Mouse (Mus musculus) hindbrain, embryonic 10.5 days (tissue): ENCODE data around the gene Guf1. TPM values are rescaled to one million over a fixed set of nuclear protein-coding genes. Genes with fewer than 3 reads are reported as not detected.

Experiments
- DNase-seq: peaks from one replicate; pipeline ENCODE4 v3.0.0-alpha.2; 2017; ENCODE audit warnings: low spot score
- H3K27ac ChIP-seq: fragments of 300-500 bp; sonication (generic); 2 replicates; pipeline ENCODE4 v1.5.1; 2016; ENCODE audit warnings: mild to moderate bottlenecking, moderate library complexity
- H3K27me3 ChIP-seq: fragments of 300-500 bp; sonication (generic); 2 replicates; pipeline ENCODE4 v1.6.1; 2016; ENCODE audit warnings: mild to moderate bottlenecking; ENCODE audit not compliant: poor library complexity, insufficient read depth, severe bottlenecking
- H3K36me3 ChIP-seq: fragments of 300-500 bp; sonication (generic); 2 replicates; pipeline ENCODE4 v1.6.1; 2016; ENCODE audit warnings: mild to moderate bottlenecking, moderate library complexity
- H3K4me1 ChIP-seq: fragments of 300-500 bp; sonication (generic); replicated peaks from 2 replicates; pipeline ENCODE4 v1.6.1; 2016; ENCODE audit warnings: mild to moderate bottlenecking
- H3K4me3 ChIP-seq: fragments of 300-500 bp; sonication (generic); 2 replicates; pipeline ENCODE4 v1.5.1; 2016; ENCODE audit warnings: mild to moderate bottlenecking, moderate library complexity
- H3K9me3 ChIP-seq: fragments of 300-500 bp; sonication (generic); 2 replicates; pipeline ENCODE4 v1.6.1; 2016; ENCODE audit warnings: mild to moderate bottlenecking, moderate library complexity
- WGBS: fragments of 180-500 bp; shearing (Covaris S2); methylation state at CpG from one replicate; pipeline ENCODE4 v1.1.7; 2016; 5-methylcytosine and 5-hydroxymethylcytosine counted together
- polyA plus RNA-seq: library from polyadenylated mRNA; unstranded; fragments of >200 nt; fragmentation: Nextera tagmentation; extraction: Ambion mirVana; gene quantifications from 2 replicates; pipeline ENCODE4 v1.2.1, GENCODE M21; 2016

Gene Guf1
- polyA plus RNA-seq, 1 experiment from 2014 or later: 37.9 TPM

DNA sequence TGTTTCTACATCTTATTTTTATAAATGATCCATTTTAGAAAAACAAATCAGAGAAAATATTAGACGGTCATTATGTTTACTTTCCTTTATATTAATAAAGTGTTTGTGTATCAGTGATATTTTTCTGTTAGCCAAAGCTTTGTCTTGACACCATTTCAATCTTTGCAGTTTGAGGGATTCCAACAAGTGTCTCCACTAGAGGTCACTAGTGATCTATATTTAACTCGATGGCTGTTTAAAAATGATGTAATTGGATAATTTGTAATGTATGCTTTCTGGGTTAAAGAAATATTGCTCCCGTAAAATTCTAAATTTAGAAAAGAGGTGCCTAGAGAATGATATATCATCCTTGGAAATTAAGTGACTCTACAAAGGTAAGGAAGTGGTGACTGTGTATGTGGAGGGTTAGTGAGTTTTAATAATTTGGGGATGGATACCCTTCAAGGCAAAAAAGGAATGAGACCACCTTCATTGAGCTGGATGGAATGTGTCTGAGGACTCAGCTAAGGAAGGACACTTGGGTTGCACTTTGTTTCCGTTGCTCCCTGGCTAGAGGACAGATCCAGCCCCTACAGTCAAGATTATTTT, 56.6 kb downstream of the Guf1 start:
- H3K9me3 ChIP-seq: no peaks in the 10 kb centered on the region
- H3K4me3 ChIP-seq: no peak overlapping the region
- H3K36me3 ChIP-seq: no peaks in the 10 kb centered on the region
- no peak for DNase-seq
- WGBS: 33% methylated on average over 4 of the region's 4 CpGs
- H3K27ac ChIP-seq: no peak overlapping the region
- no peaks in the 10 kb centered on the region for H3K4me1 ChIP-seq
- H3K27me3 ChIP-seq: no peaks in the 10 kb centered on the region

DNA sequence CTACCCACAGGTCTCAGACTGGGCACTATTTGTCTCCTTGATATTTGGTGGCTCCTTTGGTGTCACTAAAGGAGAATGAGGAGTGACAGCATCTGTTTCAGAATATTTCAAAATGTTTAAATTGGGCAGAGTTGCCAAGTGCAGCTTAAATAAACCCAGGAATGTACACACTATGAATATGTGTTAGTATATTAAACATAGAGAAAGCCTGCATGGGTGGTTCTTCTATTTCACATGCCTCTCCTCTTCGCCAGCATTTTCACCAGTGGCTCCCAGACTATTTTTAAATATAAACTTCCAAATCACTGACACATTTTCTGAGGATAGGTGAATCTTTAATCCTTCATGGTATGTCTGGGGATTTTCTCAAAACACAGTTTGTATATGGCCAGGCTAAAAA, 64.2 kb downstream of the Guf1 start:
- Histone ChIP-seq H3K27me3 (no peaks in the 10 kb centered on the region), H3K36me3 (no peaks in the 10 kb centered on the region), H3K4me1 (no peaks in the 10 kb centered on the region), H3K9me3 (no peaks in the 10 kb centered on the region), H3K27ac (no peak overlapping the region), H3K4me3 (no peak overlapping the region)
- DNase-seq: no peak
- 87% methylated on average over 1 of the region's 1 CpGs for WGBS

Other genes starting within 250 kb of the Guf1 start
- gene Kctd8, start 215.2 kb upstream of the Guf1 start, polyA plus RNA-seq: 1.0 and 2.5 TPM in 2 replicates
- gene Yipf7, start 14.3 kb upstream of the Guf1 start, polyA plus RNA-seq: 0.30 TPM in 1 of 2 replicates, not detected in the other
- gene Gnpda2, start 35.4 kb downstream of the Guf1 start, polyA plus RNA-seq: 25.2 and 25.4 TPM in 2 replicates